24 mouse cellular contexts compared by ENCODE assay signal in the genomic region with DNA sequence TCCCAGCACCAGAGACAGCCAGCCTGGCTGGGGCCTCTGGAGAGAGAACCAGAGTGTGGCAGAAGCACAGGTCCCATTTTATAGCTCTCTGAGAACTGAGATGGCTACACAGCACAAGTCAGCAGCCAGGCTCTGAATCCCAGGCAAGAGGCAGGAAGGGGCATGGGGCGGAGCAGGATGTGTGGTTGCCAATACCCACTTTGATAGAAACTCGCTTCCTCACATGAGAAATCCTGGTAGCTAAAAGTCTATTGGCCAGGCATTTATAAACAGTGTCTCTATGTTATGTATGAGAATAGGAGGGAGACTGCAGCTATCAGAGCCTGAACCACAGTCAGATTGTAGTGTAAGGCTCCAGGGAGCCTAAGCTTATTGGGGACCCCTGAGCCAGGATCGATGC. TPM values are rescaled to one million over a fixed set of nuclear protein-coding genes. Genes with fewer than 3 reads are reported as not detected.
A peak's percentile ranks its signal among the peaks of the same experiment; 100 is the strongest.
DNase-seq lines count a peak whose midpoint lies in the region; ATAC-seq lines count a peak whose summit lies in the region.
"Had no signal": no experiment of that assay in that cellular context is flagged by ENCODE, and none has a peak within 500 bp of the region (broad histone marks: within the 10 kb centered on the region; RNA-seq: fewer than 3 reads in every experiment).

No protein-coding gene starts in this region.

- peak; percentile 86 for ATAC-seq in activated CD4-positive, CD25-positive, alpha-beta regulatory T cell, adult 4 months
- peak; percentile 49 for ATAC-seq in megakaryocyte progenitor cell, adult 5-6 weeks (replicated peaks; ENCODE audit: poor library complexity)
- ATAC-seq in frontal cortex, adult (ENCODE audit: low TSS enrichment), result no peak
- ATAC-seq: forebrain, embryonic 16.5 days; intestine, embryonic 16.5 days; liver, embryonic 12.5 days; Patski had no signal

- DNase-seq in 416B (ENCODE audit: low read depth), result peak; percentile 82
- DNase-seq in CD8-positive naive resting alpha-beta T cell, adult 2 months (ENCODE audit: low read depth in 2 of 2, low spot score in 2 of 2), result peak; percentile 18 to 32
- no peak for DNase-seq in spleen, postnatal 4 days (ENCODE audit: low spot score in 2 of 2)
- no peak for DNase-seq in heart, adult 8-10 months (ENCODE audit: low spot score)
- no peak for DNase-seq in heart, postnatal 14 days
- DNase-seq: cerebellum, postnatal 10 days; gastrocnemius, adult 2 months; heart, adult 18-20 months had no signal

- intact Hi-C loops in heart, postnatal 14 days (cut with DNase I), result no loop called here

RNA-seq across cellular contexts. Expression of a gene that starts 8.2 kb away (rescaled TPM):
- not detected for polyA plus RNA-seq in activated CD4-positive, CD25-positive, alpha-beta regulatory T cell, adult 4 months (2017; shearing (Covaris generic))
- total RNA-seq in megakaryocyte progenitor cell, adult 5-6 weeks (2015), result not detected in 2 replicates
- total RNA-seq in megakaryocyte progenitor cell, adult 5-6 weeks (2017), result not detected in 2 replicates
- 1 to 10 TPM in 2 of 4 experiments, under 1 TPM in 2; 0.50 to 1.4 (median 0.90) TPM for total RNA-seq in heart, adult 8-10 months (2022)
- total RNA-seq in heart, postnatal 14 days (2021), result not detected
- total RNA-seq: adrenal gland, adult 18-20 months; layer of hippocampus, adult 18-20 months had no signal
- polyA plus RNA-seq: C2C12; embryonic facial prominence, embryonic 12.5 days; heart, embryonic 15.5 days; hindbrain, embryonic 11.5 days; intestine, embryonic 16.5 days; kidney, postnatal 0 days; limb, embryonic 11.5 days; liver, embryonic 12.5 days; lung, embryonic 16.5 days; Patski had no signal

RNA-seq across cellular contexts. Expression of a gene that starts 14.4 kb away (rescaled TPM):
- 1 to 10 TPM; 4.9 to 5.4 TPM for polyA plus RNA-seq in activated CD4-positive, CD25-positive, alpha-beta regulatory T cell, adult 4 months (2017; shearing (Covaris generic))
- total RNA-seq in megakaryocyte progenitor cell, adult 5-6 weeks (2015), result 3.3 and 5.5 TPM in 2 replicates
- 6.2 and 8.6 TPM in 2 replicates for total RNA-seq in megakaryocyte progenitor cell, adult 5-6 weeks (2017)
- total RNA-seq in heart, adult 8-10 months (2022), result 10 to 100 TPM; 13.8 to 22.2 (median 15.3) TPM
- total RNA-seq in heart, postnatal 14 days (2021), result 1 to 10 TPM; 8.5 to 9.9 TPM

RNA-seq across cellular contexts. Expression of a gene that starts 14.4 kb away (rescaled TPM):
- 10 to 100 TPM; 72.7 to 81.5 TPM for polyA plus RNA-seq in activated CD4-positive, CD25-positive, alpha-beta regulatory T cell, adult 4 months (2017; shearing (Covaris generic))
- 105 and 108 TPM in 2 replicates for total RNA-seq in megakaryocyte progenitor cell, adult 5-6 weeks (2015)
- total RNA-seq in megakaryocyte progenitor cell, adult 5-6 weeks (2017), result 37.2 and 53.9 TPM in 2 replicates
- total RNA-seq in heart, adult 8-10 months (2022), result 10 to 100 TPM; 22.3 to 27.7 (median 26.2) TPM
- 10 to 100 TPM; 21.4 to 26.9 TPM for total RNA-seq in heart, postnatal 14 days (2021)

RNA-seq across cellular contexts. Expression of a gene that starts 16.5 kb away (rescaled TPM):
- not detected for polyA plus RNA-seq in activated CD4-positive, CD25-positive, alpha-beta regulatory T cell, adult 4 months (2017; shearing (Covaris generic))
- not detected in 2 replicates for total RNA-seq in megakaryocyte progenitor cell, adult 5-6 weeks (2015)
- total RNA-seq in megakaryocyte progenitor cell, adult 5-6 weeks (2017), result not detected in 2 replicates
- total RNA-seq in heart, adult 8-10 months (2022), result under 1 TPM in 1 of 4 experiments, not detected in 3; 0.25 TPM
- total RNA-seq in heart, postnatal 14 days (2021), result under 1 TPM; 0.15 to 0.31 TPM
- total RNA-seq: adrenal gland, adult 18-20 months; heart, adult 18-20 months had no signal

RNA-seq across cellular contexts. Expression of a gene that starts 21.2 kb away (rescaled TPM):
- 100 to 1,000 TPM; 190 to 210 TPM for polyA plus RNA-seq in activated CD4-positive, CD25-positive, alpha-beta regulatory T cell, adult 4 months (2017; shearing (Covaris generic))
- 82.1 and 83.5 TPM in 2 replicates for total RNA-seq in megakaryocyte progenitor cell, adult 5-6 weeks (2015)
- total RNA-seq in megakaryocyte progenitor cell, adult 5-6 weeks (2017), result 57.1 and 87.6 TPM in 2 replicates
- 100 to 1,000 TPM in 2 of 4 experiments, 10 to 100 TPM in 2; 89.3 to 121 (median 108) TPM for total RNA-seq in heart, adult 8-10 months (2022)
- 10 to 100 TPM; 62.2 to 68.6 TPM for total RNA-seq in heart, postnatal 14 days (2021)

Comparison
In these comparisons a context has a peak if more than half of its experiments do, and no peak if none do; other contexts are left out.
1. DNase-seq: peak in 416B (single experiment) and CD8-positive naive resting alpha-beta T cell, adult 2 months (2 of 2); none in spleen, postnatal 4 days (0 of 2), heart, adult 8-10 months (single experiment) and heart, postnatal 14 days (0 of 2).